21 mouse cellular contexts compared by ENCODE assay signal in genomic region chr1:36091246-36091645, GRCm38 (mm10). TPM values are rescaled to one million over a fixed set of nuclear protein-coding genes. Genes with fewer than 3 reads are reported as not detected.
DNase-seq lines count a peak whose midpoint lies in the region; ATAC-seq and TF ChIP-seq lines count a peak whose summit lies in the region.
"Had no signal": no experiment of that assay in that cellular context is flagged by ENCODE, and none has a peak within 500 bp of the region (broad histone marks: within the 10 kb centered on the region; RNA-seq: fewer than 3 reads in every experiment).

No protein-coding gene starts in this region.

- intact Hi-C loops in left cerebral cortex, postnatal 36 days (cut with DNase I) = no loop called here

- H3K27ac ChIP-seq in liver, embryonic 11.5 days (ENCODE audit: low read depth, low read length) = peak overlapping the region; percentile 72
- H3K27ac ChIP-seq in small intestine, adult 2 months (ENCODE audit: insufficient read depth, low read depth, low read length) = peak overlapping the region; percentile 71
- H3K27ac ChIP-seq in midbrain, embryonic 11.5 days (ENCODE audit: low read depth, low read length) = no peak overlapping the region
- H3K27ac ChIP-seq: embryonic facial prominence, embryonic 13.5 days; limb, embryonic 13.5 days; neural tube, embryonic 13.5 days had no signal

- ATAC-seq in liver, embryonic 11.5 days (replicated peaks; ENCODE audit: low FRiP score) = peak; percentile 87
- no peak for ATAC-seq in midbrain, embryonic 11.5 days (ENCODE audit: low FRiP score)
- ATAC-seq: forebrain, embryonic 14.5 days; inflammation-experienced regulatory T-cells, adult 6 months; Patski had no signal

- peak overlapping the region; percentile 41 for H3K9ac ChIP-seq in liver, embryonic 11.5 days (ENCODE audit: low read depth, low read length)
- no peak overlapping the region for H3K9ac ChIP-seq in midbrain, embryonic 11.5 days (ENCODE audit: low read length)
- H3K9ac ChIP-seq: embryonic facial prominence, embryonic 13.5 days; limb, embryonic 13.5 days; neural tube, embryonic 13.5 days had no signal

- TF ChIP-seq CTCF in small intestine, adult 2 months (IDR thresholded peaks at IDR 0.05; ENCODE audit: extremely low read depth, insufficient read length, insufficient replicate concordance, low read depth, low read length) = no peak

- 38% methylated on average over 6 of the region's 6 CpGs for WGBS in liver, embryonic 11.5 days
- 38% methylated on average over 6 of the region's 6 CpGs for WGBS in small intestine, adult 2 months
- 62% methylated on average over 6 of the region's 6 CpGs for WGBS in midbrain, embryonic 11.5 days

- peak overlapping the region; percentile 4 for H3K4me2 ChIP-seq in liver, embryonic 11.5 days
- H3K4me2 ChIP-seq in midbrain, embryonic 11.5 days = no peak overlapping the region
- H3K4me2 ChIP-seq: embryonic facial prominence, embryonic 13.5 days; limb, embryonic 13.5 days; neural tube, embryonic 13.5 days had no signal

- peak; percentile 54 for DNase-seq in R1 (ENCODE audit: low read depth, low spot score)
- peak; percentile 95 for DNase-seq in c-Kit-positive CD71-positive TER-119-negative erythroid progenitor cells, embryonic 14.5 days (ENCODE audit: low read depth)
- no peak for DNase-seq in liver, embryonic 11.5 days (ENCODE audit: low spot score)
- DNase-seq in left cerebral cortex, postnatal 36 days (ENCODE audit: low spot score in 2 of 2) = no peak
- no peak for DNase-seq in midbrain, embryonic 11.5 days (ENCODE audit: low spot score, missing footprints)
- DNase-seq in adrenal gland, postnatal 10 days = no peak
- DNase-seq: cerebellum, postnatal 14 days; gastrocnemius, adult 2 months; kidney, postnatal 4 days; lung, postnatal 14 days; thymus, postnatal 14 days had no signal

- H3K4me1 ChIP-seq in liver, embryonic 11.5 days (replicated peaks; ENCODE audit: control insufficient read depth, insufficient read depth, low read length) = peaks cover 66% of the 10 kb centered on the region
- H3K4me1 ChIP-seq in small intestine, adult 2 months (ENCODE audit: control insufficient read depth, insufficient read depth, insufficient read length, low read length) = peaks cover 76% of the 10 kb centered on the region
- H3K4me1 ChIP-seq in midbrain, embryonic 11.5 days (ENCODE audit: control insufficient read depth, insufficient read depth, low read length) = peaks cover 16% of the 10 kb centered on the region

- TF ChIP-seq POLR2A in small intestine, adult 2 months (IDR thresholded peaks at IDR 0.05; ENCODE audit: low read depth, low read length) = no peak

- H3K27me3 ChIP-seq in liver, embryonic 11.5 days (replicated peaks; ENCODE audit: control insufficient read depth, insufficient read depth, low read length) = no peaks in the 10 kb centered on the region
- no peaks in the 10 kb centered on the region for H3K27me3 ChIP-seq in small intestine, adult 2 months (ENCODE audit: control insufficient read depth, insufficient read depth, low read length)
- no peaks in the 10 kb centered on the region for H3K27me3 ChIP-seq in midbrain, embryonic 11.5 days (ENCODE audit: control insufficient read depth, insufficient read depth, low read length)
- H3K27me3 ChIP-seq: CH12.LX; embryonic facial prominence, embryonic 13.5 days; limb, embryonic 13.5 days; neural tube, embryonic 13.5 days; Patski had no signal

- no peak overlapping the region for H3K4me3 ChIP-seq in liver, embryonic 11.5 days (ENCODE audit: low read depth, low read length)
- no peak overlapping the region for H3K4me3 ChIP-seq in small intestine, adult 2 months (ENCODE audit: low read depth, low read length)
- no peak overlapping the region for H3K4me3 ChIP-seq in midbrain, embryonic 11.5 days (ENCODE audit: low read depth, low read length)
- H3K4me3 ChIP-seq: embryonic facial prominence, embryonic 13.5 days; gastrocnemius, adult 2 months; heart, embryonic 10.5 days; hindbrain, embryonic 10.5 days; limb, embryonic 13.5 days; neural tube, embryonic 13.5 days had no signal

- H3K9me3 ChIP-seq in liver, embryonic 11.5 days (ENCODE audit: control insufficient read depth, low read length) = no peaks in the 10 kb centered on the region
- H3K9me3 ChIP-seq in midbrain, embryonic 11.5 days (ENCODE audit: control insufficient read depth, low read length) = no peaks in the 10 kb centered on the region
- H3K9me3 ChIP-seq: embryonic facial prominence, embryonic 13.5 days; heart, embryonic 10.5 days; hindbrain, embryonic 10.5 days; limb, embryonic 13.5 days; neural tube, embryonic 13.5 days had no signal

- peaks cover 25% of the 10 kb centered on the region for H3K36me3 ChIP-seq in liver, embryonic 11.5 days (ENCODE audit: control insufficient read depth, insufficient read depth, low read length)
- H3K36me3 ChIP-seq in small intestine, adult 2 months (ENCODE audit: control insufficient read depth, insufficient read depth, low read length) = peaks cover 11% of the 10 kb centered on the region; the same call in 1 of the 2 replicates
- H3K36me3 ChIP-seq in midbrain, embryonic 11.5 days (ENCODE audit: control insufficient read depth, insufficient read depth, low read length) = peaks cover 8% of the 10 kb centered on the region

RNA-seq across cellular contexts. Expression of gene Hs6st1, which starts 23.0 kb away (rescaled TPM):
- polyA plus RNA-seq in liver, embryonic 11.5 days (2014; fragmentation: Nextera tagmentation; extraction: Ambion mirVana) = 11.1 and 15.0 TPM in 2 replicates
- polyA plus RNA-seq in small intestine, adult 2 months (2012; rRNA removed) = 33.9 and 53.7 TPM in 2 replicates
- 10 to 100 TPM; 56.1 to 58.6 TPM for total RNA-seq in left cerebral cortex, postnatal 36 days (2021)
- polyA plus RNA-seq in midbrain, embryonic 11.5 days (2014; fragmentation: Nextera tagmentation; extraction: Ambion mirVana) = 16.7 and 20.3 TPM in 2 replicates
- 10 to 100 TPM; 56.2 to 62.9 TPM for total RNA-seq in adrenal gland, postnatal 10 days (2021)

Comparison
In these comparisons a context has a peak if more than half of its experiments do, and no peak if none do; other contexts are left out.
1. DNase-seq: peak in R1 (single experiment) and c-Kit-positive CD71-positive TER-119-negative erythroid progenitor cells, embryonic 14.5 days (single experiment); none in liver, embryonic 11.5 days (single experiment), left cerebral cortex, postnatal 36 days (0 of 2), midbrain, embryonic 11.5 days (single experiment) and adrenal gland, postnatal 10 days (single experiment).